Mouse (Mus musculus): ENCODE results near the gene Lrrc73.

Gene Lrrc73

GRCm38 (mm10) chr17:46253452-46254084 lies at the start of gene Lrrc73:
Gene Lrrc73 (plus strand): TSS chr17:46253531.
- peak; percentile 94 to 98 for DNase-seq (ENCODE audit: inconsistent age in 2 of 2, low spot score in 1 of 2)

GRCm38 (mm10) chr17:46206676-46207075 lies 46.7 kb upstream of the Lrrc73 start:
- DNase-seq (ENCODE audit: inconsistent age in 2 of 2, low spot score in 1 of 2): no peak

- DNase-seq (ENCODE audit: inconsistent age in 2 of 2, low spot score in 1 of 2): no peak
Observed at GRCm38 (mm10) chr17:46210550-46210949, 42.8 kb upstream of the Lrrc73 start.

GRCm38 (mm10) chr17:46221601-46222000 lies 31.7 kb upstream of the Lrrc73 start:
- peak; percentile 77 to 84 for DNase-seq (ENCODE audit: inconsistent age in 2 of 2, low spot score in 1 of 2)

- peak; percentile 81 to 92 for DNase-seq (ENCODE audit: inconsistent age in 2 of 2, low spot score in 1 of 2)
Observed at GRCm38 (mm10) chr17:46227576-46227975, 25.8 kb upstream of the Lrrc73 start.

- no peak for DNase-seq (ENCODE audit: inconsistent age in 2 of 2, low spot score in 1 of 2)
Observed at GRCm38 (mm10) chr17:46236067-46236466, 17.3 kb upstream of the Lrrc73 start.

- no peak for DNase-seq (ENCODE audit: inconsistent age in 2 of 2, low spot score in 1 of 2)
Observed at GRCm38 (mm10) chr17:46237079-46237478, 16.3 kb upstream of the Lrrc73 start.

GRCm38 (mm10) chr17:46237480-46237879 lies 15.9 kb upstream of the Lrrc73 start:
- DNase-seq (ENCODE audit: inconsistent age in 2 of 2, low spot score in 1 of 2): peak; percentile 50 to 91

GRCm38 (mm10) chr17:46239516-46240114 lies 13.7 kb upstream of the Lrrc73 start:
- DNase-seq (ENCODE audit: inconsistent age in 2 of 2, low spot score in 1 of 2): no peak

- no peak for DNase-seq (ENCODE audit: inconsistent age in 2 of 2, low spot score in 1 of 2)
Observed at GRCm38 (mm10) chr17:46241471-46241870, 11.9 kb upstream of the Lrrc73 start.

GRCm38 (mm10) chr17:46242274-46242673 lies 11.1 kb upstream of the Lrrc73 start:
- no peak for DNase-seq (ENCODE audit: inconsistent age in 2 of 2, low spot score in 1 of 2)

- DNase-seq (ENCODE audit: inconsistent age in 2 of 2, low spot score in 1 of 2): peak; percentile 26 to 78
Observed at GRCm38 (mm10) chr17:46242993-46243392, 10.3 kb upstream of the Lrrc73 start.

- DNase-seq (ENCODE audit: inconsistent age in 2 of 2, low spot score in 1 of 2): peak in 1 of 2 experiments; percentile 77
Observed at GRCm38 (mm10) chr17:46243624-46244023, 9.7 kb upstream of the Lrrc73 start.

GRCm38 (mm10) chr17:46244579-46244978 lies 8.8 kb upstream of the Lrrc73 start:
- peak; percentile 88 to 93 for DNase-seq (ENCODE audit: inconsistent age in 2 of 2, low spot score in 1 of 2)

GRCm38 (mm10) chr17:46247512-46248188 lies 5.7 kb upstream of the Lrrc73 start, which contains the start of the genes Polr1c and Yipf3:
Gene Polr1c (minus strand): TSS chr17:46248054.
Gene Yipf3 (plus strand): TSS chr17:46248080.
- peak; percentile 96 to 98 for DNase-seq (ENCODE audit: inconsistent age in 2 of 2, low spot score in 1 of 2)

GRCm38 (mm10) chr17:46248189-46248522 lies 5.2 kb upstream of the Lrrc73 start:
- DNase-seq (ENCODE audit: inconsistent age in 2 of 2, low spot score in 1 of 2): no peak

GRCm38 (mm10) chr17:46251174-46251573 lies 2.2 kb upstream of the Lrrc73 start:
- DNase-seq (ENCODE audit: inconsistent age in 2 of 2, low spot score in 1 of 2): no peak

GRCm38 (mm10) chr17:46252571-46253451 lies 520 bp upstream of the Lrrc73 start:
- DNase-seq (ENCODE audit: inconsistent age in 2 of 2, low spot score in 1 of 2): peak in 1 of 2 experiments; percentile 85

- peak; percentile 63 to 82 for DNase-seq (ENCODE audit: inconsistent age in 2 of 2, low spot score in 1 of 2)
Observed at GRCm38 (mm10) chr17:46254106-46254505, 775 bp downstream of the Lrrc73 start.

GRCm38 (mm10) chr17:46255147-46255546 lies 1.8 kb downstream of the Lrrc73 start:
- no peak for DNase-seq (ENCODE audit: inconsistent age in 2 of 2, low spot score in 1 of 2)
